Mouse (Mus musculus) thymus, postnatal 0 days (tissue): Measurements from ENCODE around the gene Adamts5. TPM values are rescaled to one million over a fixed set of nuclear protein-coding genes. Genes with fewer than 3 reads are reported as not detected.

Experiments used
- DNase-seq: peaks from one replicate; pipeline ENCODE4 v3.0.0-alpha.2; 2015; ENCODE audit warnings: low spot score
- polyA plus RNA-seq: library from polyadenylated mRNA; unstranded; fragments of >200 nt; fragmentation: Nextera tagmentation; extraction: Ambion mirVana; gene quantifications from 2 replicates; pipeline ENCODE4 v1.2.1, GENCODE M21; 2015

Gene Adamts5
- 1.1 and 1.3 TPM in 2 replicates for polyA plus RNA-seq

GRCm38 (mm10) chr16:85901581-85901910 lies at the start of gene Adamts5:
Adamts5 (minus strand) TSS chr16:85901828.
- no peak for DNase-seq

- DNase-seq: no peak
Measured at GRCm38 (mm10) chr16:85950356-85950755, 48.7 kb upstream of the Adamts5 start.

DNA sequence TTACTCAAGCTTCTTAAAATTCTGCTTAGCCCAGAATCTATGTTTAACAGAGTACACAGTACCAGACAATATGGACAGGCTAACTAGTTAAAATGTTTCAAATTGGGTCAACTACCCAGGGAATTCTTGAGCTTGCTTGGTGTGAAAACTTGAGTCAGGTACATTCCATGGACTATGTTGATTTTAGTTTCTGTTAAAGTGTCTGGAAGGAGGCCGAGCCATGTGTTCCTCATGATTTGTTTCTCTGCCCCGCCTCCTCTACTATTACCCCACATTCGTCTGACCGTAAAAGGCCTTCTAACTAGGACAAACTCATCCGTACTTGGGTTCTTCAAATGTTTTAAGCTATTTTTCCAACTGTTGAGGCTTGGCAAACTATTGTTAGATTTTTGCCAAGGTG lies 24.4 kb upstream of the Adamts5 start:
- DNase-seq: no peak

- DNase-seq: no peak
Measured at GRCm38 (mm10) chr16:85922454-85922853, 20.8 kb upstream of the Adamts5 start.

GRCm38 (mm10) chr16:85920122-85920521 lies 18.5 kb upstream of the Adamts5 start:
- no peak for DNase-seq

DNA sequence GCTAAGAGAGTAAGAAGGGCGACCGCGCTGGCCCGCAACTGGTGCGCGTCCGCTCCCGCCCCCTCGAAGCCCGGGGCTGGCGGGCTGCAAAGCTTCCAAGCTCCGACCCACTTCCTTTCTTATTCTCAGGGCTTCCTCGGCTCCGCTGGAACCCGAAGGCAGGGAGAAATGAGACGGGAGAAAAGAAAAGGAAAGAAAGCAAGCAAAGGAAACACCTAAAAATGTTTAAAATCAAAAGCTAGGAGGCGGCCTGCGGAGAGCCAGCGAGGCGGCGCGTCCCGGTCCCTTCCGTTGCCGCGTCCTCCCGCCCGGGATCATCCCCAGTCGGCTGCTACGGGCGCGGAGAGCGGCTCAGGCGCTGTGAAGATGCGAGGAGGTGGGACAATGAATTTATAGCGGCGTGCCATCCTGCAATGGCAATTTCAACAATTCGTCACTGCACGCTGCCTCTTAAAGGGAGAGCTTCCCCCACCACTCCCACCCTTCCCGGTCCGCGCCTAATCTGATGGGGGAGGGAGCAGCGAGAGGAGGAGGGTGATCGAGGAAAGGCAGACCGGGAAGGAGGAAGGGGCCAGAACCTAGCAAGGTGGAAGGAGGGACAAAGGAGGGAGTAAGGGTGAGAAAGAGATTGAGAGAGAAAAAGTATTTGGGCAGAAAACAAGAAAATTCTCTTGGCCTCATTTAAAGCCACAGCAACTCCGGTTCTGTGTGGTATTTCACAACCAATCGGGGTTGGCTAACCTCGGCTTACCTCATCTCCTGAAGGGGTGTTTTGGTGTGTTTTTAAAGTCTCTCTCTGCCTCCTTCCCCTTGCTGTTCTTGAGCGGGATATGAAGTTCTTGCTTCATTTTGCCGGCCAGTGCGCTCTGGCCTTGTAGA lies 687 bp downstream of the Adamts5 start:
- no peak for DNase-seq

DNA sequence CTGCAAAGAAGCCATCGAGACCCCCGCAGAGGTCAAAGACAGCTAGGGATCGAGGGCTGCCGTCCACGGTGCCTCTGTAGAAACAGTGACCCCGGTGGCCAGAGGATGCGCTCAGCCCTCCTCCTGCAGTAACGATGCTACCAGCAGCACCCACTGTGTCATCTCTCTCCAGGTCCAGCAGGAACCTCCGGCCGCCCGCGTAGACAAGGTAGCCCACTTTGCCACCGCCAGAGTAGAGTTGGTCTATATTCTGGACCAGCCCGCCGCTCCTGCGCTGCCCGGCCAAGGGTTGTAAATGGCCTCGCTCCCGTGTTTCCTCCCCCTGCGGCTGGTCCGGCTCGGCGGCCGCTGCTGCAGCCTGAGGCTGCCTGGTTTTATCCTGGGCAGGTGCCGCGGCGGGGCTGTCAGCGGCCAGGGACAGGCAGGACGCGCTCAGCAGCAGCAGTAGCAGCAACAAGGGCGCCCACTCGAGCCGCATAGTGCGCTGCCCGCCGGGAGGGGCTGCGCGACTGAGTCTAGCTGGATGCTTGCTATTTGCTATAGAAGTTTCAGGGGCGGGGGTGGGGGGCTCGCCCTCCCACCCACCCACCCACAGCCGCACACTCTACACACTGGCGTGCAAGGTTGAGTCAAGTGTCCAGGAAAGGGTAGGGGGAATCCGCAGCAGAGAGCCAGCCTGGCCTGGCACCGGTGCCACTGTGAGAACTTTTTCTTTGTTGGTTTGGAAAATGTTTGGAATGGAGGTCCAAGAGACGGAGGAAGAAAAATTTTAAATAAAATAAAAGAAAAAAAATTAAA lies 1.6 kb downstream of the Adamts5 start:
- no peak for DNase-seq

- DNase-seq: no peak
Measured at GRCm38 (mm10) chr16:85899301-85899721, 2.3 kb downstream of the Adamts5 start.

DNA sequence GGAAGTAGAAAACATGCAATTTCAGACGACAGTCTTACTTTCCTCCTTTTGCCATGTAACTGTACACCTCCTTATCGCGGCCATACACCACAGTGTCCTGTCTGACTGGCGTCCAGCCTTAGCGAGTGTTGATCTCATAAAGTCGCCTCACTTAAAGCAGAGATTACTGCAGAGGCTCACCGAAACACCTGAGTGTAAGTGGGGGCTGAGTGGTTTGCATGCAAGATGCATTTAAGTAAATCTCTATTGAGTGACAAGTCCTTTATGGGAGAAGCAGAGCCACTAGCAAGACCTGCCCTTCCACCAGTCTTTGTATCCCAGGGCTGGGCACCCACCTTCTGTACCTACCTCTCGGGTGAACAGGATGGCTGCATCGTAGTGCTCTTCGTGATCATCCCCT lies 2.8 kb downstream of the Adamts5 start:
- DNase-seq: no peak

DNA sequence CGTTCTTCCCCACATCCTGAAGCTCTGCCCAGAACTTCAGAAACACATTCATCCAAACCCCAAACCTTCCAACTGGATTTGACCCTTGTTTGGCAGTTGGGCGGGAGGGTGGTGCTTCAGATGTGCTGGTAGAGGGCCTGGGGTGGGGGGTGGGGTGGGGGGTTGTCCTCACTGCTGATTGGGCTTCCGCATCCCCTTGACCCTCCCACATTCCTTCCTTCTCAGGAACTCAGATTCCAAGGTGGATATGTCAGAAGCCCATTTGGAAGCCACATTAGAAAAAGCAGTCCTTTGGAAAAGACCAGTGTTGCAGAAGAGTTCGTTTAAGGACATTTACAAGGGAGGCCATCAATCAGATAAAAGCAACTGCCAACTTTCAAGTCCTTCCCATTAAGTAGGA lies 3.2 kb downstream of the Adamts5 start:
- no peak for DNase-seq

DNA sequence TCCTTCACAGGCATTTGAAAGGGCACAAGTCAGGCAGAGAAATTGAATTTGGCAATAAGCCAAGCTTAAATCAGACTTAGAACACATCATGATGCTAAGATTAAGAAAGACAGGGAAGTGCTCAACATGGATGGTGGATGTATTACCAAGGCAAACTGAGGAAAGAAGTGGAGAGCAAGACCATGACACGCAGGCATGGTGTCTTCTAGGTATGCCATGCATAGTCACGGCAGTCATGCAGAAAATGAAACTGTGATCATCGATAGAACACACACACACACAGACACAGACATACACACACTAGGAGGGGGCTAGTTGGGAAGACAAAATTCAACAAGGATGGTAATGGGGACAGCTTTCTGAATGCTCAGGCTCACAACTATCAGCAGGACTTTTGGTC lies 3.8 kb downstream of the Adamts5 start:
- no peak for DNase-seq

GRCm38 (mm10) chr16:85895948-85896347 lies 5.7 kb downstream of the Adamts5 start:
- no peak for DNase-seq

GRCm38 (mm10) chr16:85889778-85890177 lies 11.8 kb downstream of the Adamts5 start:
- no peak for DNase-seq

GRCm38 (mm10) chr16:85887289-85888051 lies 14.2 kb downstream of the Adamts5 start:
- DNase-seq: no peak

- DNase-seq: no peak
Measured at GRCm38 (mm10) chr16:85879075-85879474, 22.6 kb downstream of the Adamts5 start.

GRCm38 (mm10) chr16:85874141-85874540 lies 27.5 kb downstream of the Adamts5 start:
- DNase-seq: no peak

GRCm38 (mm10) chr16:85871971-85872370 lies 29.7 kb downstream of the Adamts5 start:
- DNase-seq: no peak

DNA sequence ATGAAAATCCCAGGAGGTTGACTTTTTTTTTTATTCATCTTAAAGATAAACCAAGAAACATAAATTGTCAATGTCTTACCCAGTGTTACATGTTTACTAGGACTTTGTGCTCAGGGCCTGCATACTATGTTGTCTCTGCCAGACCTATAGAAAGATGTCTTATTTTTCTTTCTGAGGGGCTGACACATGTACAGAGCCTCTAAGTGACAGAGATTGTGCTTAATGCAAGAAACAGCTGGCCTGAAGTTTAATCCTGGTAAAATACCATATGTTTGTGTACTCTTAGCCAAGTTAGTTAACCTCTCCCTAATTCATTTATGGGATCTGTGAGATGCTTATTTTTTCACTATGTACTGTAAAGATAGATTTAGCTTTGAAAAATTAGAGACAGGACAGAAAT lies 30.4 kb downstream of the Adamts5 start:
- no peak for DNase-seq

GRCm38 (mm10) chr16:85864691-85865389 lies 36.8 kb downstream of the Adamts5 start:
- no peak for DNase-seq

- no peak for DNase-seq
Measured at GRCm38 (mm10) chr16:85854505-85854904, 47.1 kb downstream of the Adamts5 start.

GRCm38 (mm10) chr16:85827066-85827465 lies 74.6 kb downstream of the Adamts5 start:
- DNase-seq: no peak
